Mouse (Mus musculus) left cerebral cortex, adult 9 months (tissue): ENCODE measurements around the gene Olfr485.
"Not testable (repeated sequence)": the region's sequence is repeated elsewhere in the genome, so short reads cannot be mapped to it uniquely, and the experiment has no call there.

ENCODE experiments used
- DNase-seq, 2 experiments: peaks; one replicate each; pipeline ENCODE4 v3.0.0; 2022; ENCODE audit warnings: low spot score in 2 of 2

Gene Olfr485

GRCm38 (mm10) chr7:108159771-108160170 lies at the start of gene Olfr485:
Gene Olfr485 (minus strand): TSS chr7:108159871.
- no peak for DNase-seq

DNA sequence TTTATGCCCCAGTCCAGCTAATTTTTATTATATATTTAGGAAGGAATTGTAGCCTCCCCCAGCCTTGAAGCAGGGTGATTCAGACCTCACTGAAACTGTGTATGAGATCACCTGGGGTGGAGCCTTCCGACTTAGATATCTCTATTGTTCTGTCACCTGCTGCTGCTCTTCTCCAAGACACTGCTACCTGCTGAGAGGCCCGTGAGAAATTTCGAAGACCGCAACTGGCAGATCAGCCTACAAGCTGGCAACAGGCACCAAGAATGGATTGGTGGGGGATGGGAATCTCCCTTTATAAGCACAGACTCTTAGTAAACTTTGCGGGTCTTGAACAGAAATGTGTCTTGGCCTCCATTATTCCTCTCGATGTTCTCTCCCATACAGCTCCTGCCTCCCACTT lies 37.3 kb upstream of the Olfr485 start:
- DNase-seq, result no peak

DNA sequence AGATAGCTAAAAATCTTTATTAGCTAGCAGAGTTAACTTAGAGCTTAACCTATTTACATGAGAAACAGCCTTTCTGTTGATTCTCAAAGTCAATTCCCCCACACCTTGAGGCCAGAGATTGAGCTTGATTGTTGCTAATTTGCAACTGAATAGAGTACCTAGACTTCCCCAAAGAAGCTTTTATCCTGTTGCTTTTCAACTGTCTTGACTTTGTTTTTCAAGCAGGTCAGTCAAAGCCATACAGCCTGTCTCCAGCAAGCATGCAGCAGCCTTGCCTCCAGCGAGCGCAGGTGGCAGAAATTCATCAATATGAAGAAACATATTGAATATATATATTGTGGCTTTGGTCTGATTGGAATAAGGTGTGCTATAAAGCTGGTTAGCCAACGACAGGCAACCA lies 36.7 kb upstream of the Olfr485 start:
- not testable (repeated sequence) for DNase-seq

- DNase-seq, result not testable (repeated sequence)
Measured at GRCm38 (mm10) chr7:108192714-108193113, 33.0 kb upstream of the Olfr485 start.

DNA sequence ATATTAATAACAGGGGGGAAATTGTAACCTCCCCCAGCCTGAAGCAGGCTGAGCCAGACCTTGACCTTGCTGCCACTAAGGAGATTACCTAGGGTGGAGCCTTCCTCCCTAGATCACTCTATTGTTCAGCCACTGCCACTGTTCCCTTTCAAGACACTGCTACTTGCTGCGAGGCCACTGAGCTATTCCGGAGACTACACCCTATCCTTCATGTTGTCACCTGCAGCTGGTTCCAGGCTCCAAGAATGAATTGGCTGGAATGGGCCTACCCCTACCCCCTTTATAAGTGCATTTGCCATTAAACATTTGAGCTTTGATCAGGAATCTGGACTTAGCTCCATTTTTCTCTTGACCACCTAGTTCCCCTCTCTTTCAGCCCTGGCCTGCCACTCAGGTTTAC lies 31.5 kb upstream of the Olfr485 start:
- not testable (repeated sequence) for DNase-seq

DNA sequence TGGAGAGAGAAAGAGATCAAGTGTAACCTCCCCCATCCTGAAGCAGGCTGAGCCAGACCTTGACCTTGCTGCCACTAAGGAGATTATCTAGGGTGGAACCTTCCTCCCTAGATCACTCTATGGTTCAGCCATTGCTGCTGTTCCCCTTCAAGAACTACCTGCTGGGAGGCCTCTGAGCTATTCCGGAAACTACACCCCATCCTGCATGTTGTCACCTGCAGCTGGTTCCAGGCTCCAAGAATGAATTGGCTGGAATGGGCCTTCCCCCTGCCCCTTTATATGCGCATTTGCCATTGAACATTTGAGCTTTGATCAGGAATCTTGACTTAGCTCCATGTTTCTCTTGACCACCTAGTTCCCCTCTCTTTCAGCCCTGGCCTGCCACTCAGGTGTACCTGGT lies 25.6 kb upstream of the Olfr485 start:
- DNase-seq, result not testable (repeated sequence)

DNA sequence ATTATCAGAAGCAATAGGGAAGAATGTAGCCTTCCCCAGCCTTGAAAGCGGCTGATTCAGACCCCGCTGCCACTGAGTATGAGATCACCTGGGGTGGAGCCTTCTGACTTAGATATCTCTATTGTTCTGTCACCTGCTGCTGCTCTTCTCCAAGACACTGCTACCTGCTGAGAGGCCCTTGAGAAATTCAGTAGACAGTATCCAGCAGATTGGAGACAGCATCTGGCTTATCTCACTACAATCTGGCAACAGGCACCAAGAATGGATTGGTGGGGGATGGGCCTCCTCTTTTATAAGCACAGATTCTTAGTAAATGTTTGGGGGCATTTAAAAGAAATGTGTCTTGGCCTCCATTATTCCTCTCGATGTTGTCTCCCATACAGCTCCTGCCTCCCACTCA lies 24.7 kb upstream of the Olfr485 start:
- not testable (repeated sequence) for DNase-seq

- not testable (repeated sequence) for DNase-seq
Measured at GRCm38 (mm10) chr7:108172642-108173041, 13.0 kb upstream of the Olfr485 start, which contains the start of gene Olfr486. Gene Olfr486 (minus strand): TSS chr7:108172742.

GRCm38 (mm10) chr7:108127349-108127748 lies 32.3 kb downstream of the Olfr485 start, which contains the start of gene Olfr484:
Gene Olfr484 (minus strand): TSS chr7:108127449.
- no peak for DNase-seq

DNA sequence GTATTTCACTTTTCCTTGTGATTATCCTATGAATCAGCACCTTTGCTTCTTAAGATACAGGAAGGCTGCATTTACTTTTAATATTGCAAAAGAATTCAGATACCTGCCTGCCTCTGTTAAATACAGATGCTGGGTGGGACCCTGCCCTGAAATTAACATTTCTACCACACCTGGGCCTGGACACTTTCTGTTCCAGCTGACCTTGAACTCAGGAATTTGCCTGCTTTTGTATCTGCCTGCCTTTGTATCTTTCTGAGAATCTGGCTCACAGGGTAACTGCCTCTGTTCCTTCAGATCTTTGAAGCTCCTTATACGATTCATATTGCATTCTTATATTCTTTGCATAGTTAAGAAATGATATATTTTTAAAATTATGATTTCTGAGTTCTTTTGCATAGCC lies 38.3 kb downstream of the Olfr485 start:
- no peak for DNase-seq

DNA sequence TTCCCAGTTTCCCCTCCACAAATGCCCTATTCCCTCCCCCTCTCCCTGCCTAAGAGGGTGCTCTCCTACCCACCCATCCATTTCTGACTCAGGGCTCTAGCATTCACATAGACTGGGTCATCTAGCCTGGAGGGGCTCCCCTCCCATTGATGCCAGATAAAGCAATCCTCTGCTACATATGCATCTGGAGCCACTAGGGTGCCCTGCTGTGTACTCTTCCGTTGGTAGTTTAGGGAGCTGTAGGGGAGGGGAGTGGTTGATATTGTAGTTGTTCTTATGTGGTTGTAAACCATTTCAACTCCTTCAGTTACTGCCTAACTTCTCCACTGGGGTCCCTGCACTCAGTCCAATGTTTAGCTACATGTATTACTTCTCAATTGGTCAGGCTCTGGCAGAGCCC lies 39.0 kb downstream of the Olfr485 start:
- no peak for DNase-seq
